Mouse (Mus musculus): ENCODE measurements around the gene Kctd13.

Kctd13 gene

GRCm38 (mm10) chr7:126946530-126946929, 17.9 kb downstream of the Kctd13 start:
- peak; percentile 46 for DNase-seq

GRCm38 (mm10) chr7:126948626-126949025, 19.9 kb downstream of the Kctd13 start:
- DNase-seq = no peak

GRCm38 (mm10) chr7:126949403-126949792, 20.7 kb downstream of the Kctd13 start, which contains the start of gene Asphd1:
Gene Asphd1 (minus strand): TSS chr7:126949582.
- no peak for DNase-seq

- peak; percentile 93 for DNase-seq
Measured at GRCm38 (mm10) chr7:126949793-126950646, 21.3 kb downstream of the Kctd13 start, which contains the start of gene Sez6l2. Gene Sez6l2 (plus strand): TSS chr7:126950563.

GRCm38 (mm10) chr7:126950647-126951615, 22.3 kb downstream of the Kctd13 start:
- no peak for DNase-seq

GRCm38 (mm10) chr7:126951741-126952140, 23.1 kb downstream of the Kctd13 start:
- DNase-seq = no peak

- DNase-seq = no peak
Measured at GRCm38 (mm10) chr7:126952646-126953045, 24.0 kb downstream of the Kctd13 start.

- no peak for DNase-seq
Measured at GRCm38 (mm10) chr7:126955125-126955524, 26.4 kb downstream of the Kctd13 start.

GRCm38 (mm10) chr7:126959780-126960179, 31.1 kb downstream of the Kctd13 start:
- DNase-seq = no peak

GRCm38 (mm10) chr7:126961095-126961494, 32.4 kb downstream of the Kctd13 start:
- no peak for DNase-seq

- DNase-seq = no peak
Measured at GRCm38 (mm10) chr7:126961965-126962364, 33.3 kb downstream of the Kctd13 start.

- DNase-seq = peak; percentile 73
Measured at GRCm38 (mm10) chr7:126963548-126964286, 35.0 kb downstream of the Kctd13 start.

GRCm38 (mm10) chr7:126965568-126965967, 36.9 kb downstream of the Kctd13 start:
- DNase-seq = no peak

GRCm38 (mm10) chr7:126967361-126967760, 38.7 kb downstream of the Kctd13 start:
- DNase-seq = no peak

GRCm38 (mm10) chr7:126975493-126975892, 46.8 kb downstream of the Kctd13 start:
- no peak for DNase-seq

GRCm38 (mm10) chr7:126975893-126975949, 47.0 kb downstream of the Kctd13 start, which contains the start of gene Cdipt:
Gene Cdipt (plus strand): TSS chr7:126975914.
- DNase-seq = no peak

GRCm38 (mm10) chr7:126975950-126976866, 47.5 kb downstream of the Kctd13 start, which contains the start of gene Cdiptos:
Gene Cdiptos (minus strand): TSS chr7:126976098.
- peak; percentile 96 for DNase-seq

GRCm38 (mm10) chr7:126976878-126977459, 48.3 kb downstream of the Kctd13 start:
- DNase-seq = no peak

GRCm38 (mm10) chr7:126978841-126979240, 50.2 kb downstream of the Kctd13 start:
- no peak for DNase-seq

GRCm38 (mm10) chr7:126981601-126982000, 52.9 kb downstream of the Kctd13 start:
- no peak for DNase-seq

GRCm38 (mm10) chr7:126982054-126982453, 53.4 kb downstream of the Kctd13 start:
- DNase-seq = no peak

- no peak for DNase-seq
Measured at GRCm38 (mm10) chr7:126983113-126983512, 54.4 kb downstream of the Kctd13 start.

Measured in kidney, postnatal 14 days (tissue).